Mouse (Mus musculus): ENCODE data around the gene Sash1.
A peak's percentile ranks its signal among the peaks of the same experiment; 100 is the strongest.
"Not testable (repeated sequence)": the region's sequence is repeated elsewhere in the genome, so short reads cannot be mapped to it uniquely, and the experiment has no call there.

The Sash1 gene

GRCm38 (mm10) chr10:8756604-8757354, 129.1 kb downstream of the Sash1 start:
- DNase-seq (ENCODE audit: low spot score) = no peak

- no peak for DNase-seq (ENCODE audit: low spot score)
Measured at GRCm38 (mm10) chr10:8753377-8753776, 132.5 kb downstream of the Sash1 start.

- peak; percentile 60 for DNase-seq (ENCODE audit: low spot score)
Measured at GRCm38 (mm10) chr10:8752436-8752835, 133.4 kb downstream of the Sash1 start.

GRCm38 (mm10) chr10:8749537-8749936, 136.3 kb downstream of the Sash1 start:
- DNase-seq (ENCODE audit: low spot score) = no peak

- no peak for DNase-seq (ENCODE audit: low spot score)
Measured at GRCm38 (mm10) chr10:8747450-8748212, 138.2 kb downstream of the Sash1 start.

- no peak for DNase-seq (ENCODE audit: low spot score)
Measured at GRCm38 (mm10) chr10:8746082-8746696, 139.7 kb downstream of the Sash1 start.

GRCm38 (mm10) chr10:8742872-8743271, 143.0 kb downstream of the Sash1 start:
- peak; percentile 85 for DNase-seq (ENCODE audit: low spot score)

GRCm38 (mm10) chr10:8741505-8741904, 144.4 kb downstream of the Sash1 start:
- no peak for DNase-seq (ENCODE audit: low spot score)

- DNase-seq (ENCODE audit: low spot score) = no peak
Measured at GRCm38 (mm10) chr10:8740797-8741196, 145.1 kb downstream of the Sash1 start.

GRCm38 (mm10) chr10:8729387-8730337, 156.2 kb downstream of the Sash1 start:
- no peak for DNase-seq (ENCODE audit: low spot score)

- no peak for DNase-seq (ENCODE audit: low spot score)
Measured at GRCm38 (mm10) chr10:8719345-8719744, 166.5 kb downstream of the Sash1 start.

- no peak for DNase-seq (ENCODE audit: low spot score)
Measured at GRCm38 (mm10) chr10:8718831-8719230, 167.0 kb downstream of the Sash1 start.

GRCm38 (mm10) chr10:8717171-8717570, 168.7 kb downstream of the Sash1 start:
- no peak for DNase-seq (ENCODE audit: low spot score)

GRCm38 (mm10) chr10:8715679-8716284, 170.1 kb downstream of the Sash1 start:
- DNase-seq (ENCODE audit: low spot score) = peak; percentile 90

GRCm38 (mm10) chr10:8696636-8697035, 189.2 kb downstream of the Sash1 start:
- not testable (repeated sequence) for DNase-seq (ENCODE audit: low spot score)

- no peak for DNase-seq (ENCODE audit: low spot score)
Measured at GRCm38 (mm10) chr10:8693996-8694500, 191.8 kb downstream of the Sash1 start.

- no peak for DNase-seq (ENCODE audit: low spot score)
Measured at GRCm38 (mm10) chr10:8693561-8693960, 192.3 kb downstream of the Sash1 start.

GRCm38 (mm10) chr10:8692531-8692930, 193.3 kb downstream of the Sash1 start:
- no peak for DNase-seq (ENCODE audit: low spot score)

- DNase-seq (ENCODE audit: low spot score) = no peak
Measured at GRCm38 (mm10) chr10:8686219-8686618, 199.7 kb downstream of the Sash1 start.

GRCm38 (mm10) chr10:8685269-8685668, 200.6 kb downstream of the Sash1 start:
- no peak for DNase-seq (ENCODE audit: low spot score)

GRCm38 (mm10) chr10:8682900-8683299, 203.0 kb downstream of the Sash1 start:
- peak; percentile 81 for DNase-seq (ENCODE audit: low spot score)
